Mouse (Mus musculus) small intestine, adult 2 months (tissue): Measurements from ENCODE around the gene Rnf150.

Experiments used
- CTCF ChIP-seq: fragments of 200-500 bp; IDR thresholded peaks from 2 replicates; pipeline ENCODE4 v1.5.1; 2012; ENCODE audit warnings: low read depth, mild to moderate bottlenecking, control low read depth, inconsistent platforms, low read length, moderate library complexity, mixed read lengths; ENCODE audit not compliant: insufficient replicate concordance, insufficient read length; ENCODE audit errors: extremely low read depth
- POLR2A ChIP-seq: fragments of 200-500 bp; IDR thresholded peaks from 2 replicates; pipeline ENCODE4 v1.6.1; 2012; ENCODE audit warnings: low read depth, mild to moderate bottlenecking, control low read depth, inconsistent platforms, low read length, moderate library complexity

GRCm38 (mm10) chr8:82936162-82936561, 73.0 kb downstream of the Rnf150 start:
- TF ChIP-seq POLR2A (no peak), CTCF (no peak)
